Mouse (Mus musculus): ENCODE measurements around the gene Zfp53.
"Not testable (repeated sequence)": the region's sequence is repeated elsewhere in the genome, so short reads cannot be mapped to it uniquely, and the experiment has no call there.

Zfp53 gene

DNA sequence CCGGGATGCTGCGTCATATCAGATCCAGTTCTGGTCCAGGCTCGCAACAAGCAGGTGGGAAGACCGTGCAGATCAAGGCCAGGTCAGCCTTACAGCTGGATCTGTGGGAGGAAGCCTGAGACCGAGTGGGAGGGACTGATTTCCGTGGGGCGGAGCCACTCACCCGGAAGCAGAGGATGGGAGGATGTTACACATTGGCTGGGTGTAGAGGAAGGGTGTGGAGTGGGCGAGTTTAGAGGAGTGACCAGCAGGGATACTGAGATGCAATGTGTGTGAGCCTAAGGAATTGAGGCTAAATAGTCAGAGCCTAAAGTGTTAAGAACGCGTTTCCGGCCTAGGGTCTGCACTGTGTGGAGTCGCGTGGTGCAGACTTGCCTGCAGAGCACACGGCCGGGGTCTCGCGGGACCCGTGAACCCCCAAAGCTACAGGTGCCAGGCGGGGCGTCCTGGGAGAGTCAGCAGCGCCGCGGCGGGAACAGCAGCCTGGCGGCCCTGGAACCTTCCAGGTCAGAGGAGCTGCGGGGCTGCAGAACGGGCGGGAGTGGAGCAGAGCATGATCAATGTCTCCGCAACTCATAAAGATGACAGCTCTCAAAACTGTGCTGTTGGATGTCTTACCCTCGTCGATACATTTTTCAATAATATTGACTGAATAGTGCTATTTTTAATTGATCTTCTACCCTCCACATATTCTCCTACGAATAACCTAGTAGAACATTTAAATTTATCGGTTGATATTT, at the start of gene Zfp53:
TSS of gene Zfp53 (plus strand) at position 239 of the 740 bp plus-strand sequence.
- DNase-seq (ENCODE audit: low read depth, low spot score) = peak; percentile 68

DNA sequence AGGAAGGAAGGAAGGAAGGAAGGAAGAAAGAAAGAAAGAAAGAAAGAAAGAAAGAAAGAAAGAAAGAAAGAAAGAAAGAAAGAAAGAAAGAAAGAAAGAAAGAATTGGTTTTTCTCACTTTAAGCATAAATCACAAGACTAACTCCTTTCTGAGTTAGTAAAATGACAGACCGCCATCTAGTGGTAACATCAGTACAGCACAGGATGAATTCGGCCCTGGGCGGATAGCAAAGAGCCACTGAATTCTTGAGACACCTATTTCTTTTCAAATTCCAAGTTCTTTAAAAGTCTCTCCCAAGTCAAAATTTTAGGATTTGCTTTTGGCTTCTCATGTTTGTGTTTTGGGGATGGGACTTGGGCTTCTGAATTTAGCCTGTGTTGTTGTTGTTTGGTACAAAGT, 39.1 kb upstream of the Zfp53 start:
- peak; percentile 76 for DNase-seq (ENCODE audit: low read depth, low spot score)

DNA sequence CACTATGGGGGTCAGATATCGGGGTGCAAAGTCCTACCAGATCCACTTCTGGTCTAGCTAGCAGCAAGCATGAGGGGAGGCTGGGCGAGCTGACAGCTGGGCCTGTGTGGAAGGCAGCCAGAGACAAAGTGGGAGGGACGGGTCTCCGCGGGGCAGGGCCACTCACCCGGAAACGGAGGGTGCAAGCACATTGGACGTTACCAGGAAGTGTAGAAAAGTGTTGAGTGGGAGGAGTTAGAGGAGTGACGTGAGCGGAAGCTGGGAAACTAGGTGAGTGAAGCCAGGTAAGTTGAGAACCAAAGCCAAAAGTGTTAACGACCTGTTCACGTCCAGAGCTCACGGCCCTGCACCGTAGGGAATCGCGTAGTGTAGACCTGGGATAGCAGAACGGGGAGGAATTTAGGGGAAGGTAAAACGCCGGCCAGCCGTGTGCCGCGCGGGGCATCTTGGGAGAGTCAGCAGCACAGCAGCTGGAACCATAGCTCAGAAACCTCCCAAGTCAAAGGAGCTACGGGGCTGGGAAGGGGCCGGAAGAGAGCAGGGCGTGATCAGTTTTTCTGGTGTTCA, 38.6 kb upstream of the Zfp53 start, which contains the start of gene Zfp51:
TSS of gene Zfp51 (plus strand) at position 237 of the 567 bp plus-strand sequence.
- DNase-seq (ENCODE audit: low read depth, low spot score) = peak; percentile 87

DNA sequence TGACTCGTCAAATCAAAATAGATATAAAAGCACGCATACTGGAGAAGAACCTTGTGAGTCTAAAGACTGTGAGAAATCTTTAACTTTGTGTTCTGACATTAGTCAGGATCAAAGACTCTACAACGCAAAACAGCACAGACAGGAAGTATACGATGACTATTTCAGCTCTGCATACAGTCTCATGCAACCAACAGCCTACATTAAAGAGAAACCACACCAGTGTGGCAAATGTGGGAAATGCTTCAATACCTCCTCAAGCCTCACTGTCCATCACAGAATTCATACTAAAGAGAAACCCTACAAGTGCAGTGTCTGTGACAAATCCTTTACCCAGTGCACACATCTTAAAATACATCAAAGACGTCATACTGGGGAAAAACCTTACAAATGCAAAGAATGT, 25.2 kb upstream of the Zfp53 start:
- DNase-seq (ENCODE audit: low read depth, low spot score) = no peak

DNA sequence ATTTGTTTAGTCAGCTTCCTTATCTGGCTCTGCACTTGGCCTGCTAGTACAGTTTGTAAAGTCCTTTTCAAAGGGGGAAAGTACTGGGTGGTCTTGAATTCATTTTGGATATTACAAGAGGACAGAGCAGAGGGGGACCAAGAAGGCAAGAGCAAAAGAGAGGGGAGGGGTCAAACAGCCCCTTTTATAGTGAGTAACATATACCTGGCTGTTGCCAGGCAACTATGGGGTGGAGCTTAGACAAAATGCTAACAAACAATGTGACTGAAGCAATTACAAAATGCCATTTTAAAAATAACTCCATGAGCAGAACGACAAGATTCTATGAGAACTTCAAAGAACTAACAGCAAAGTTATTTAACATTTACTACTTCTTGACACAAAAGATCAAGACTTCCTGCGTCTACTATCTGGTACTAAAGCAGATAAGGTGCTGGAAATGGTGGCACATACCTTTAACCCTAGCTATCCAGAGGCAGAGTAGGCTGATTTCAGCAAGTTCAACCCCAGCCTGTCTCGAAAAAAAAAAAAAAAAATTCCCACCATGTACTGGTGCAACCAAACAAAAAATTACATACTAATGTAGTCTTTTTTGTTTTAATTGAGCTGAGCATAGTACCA, 16.7 kb upstream of the Zfp53 start:
- DNase-seq (ENCODE audit: low read depth, low spot score) = no peak

DNA sequence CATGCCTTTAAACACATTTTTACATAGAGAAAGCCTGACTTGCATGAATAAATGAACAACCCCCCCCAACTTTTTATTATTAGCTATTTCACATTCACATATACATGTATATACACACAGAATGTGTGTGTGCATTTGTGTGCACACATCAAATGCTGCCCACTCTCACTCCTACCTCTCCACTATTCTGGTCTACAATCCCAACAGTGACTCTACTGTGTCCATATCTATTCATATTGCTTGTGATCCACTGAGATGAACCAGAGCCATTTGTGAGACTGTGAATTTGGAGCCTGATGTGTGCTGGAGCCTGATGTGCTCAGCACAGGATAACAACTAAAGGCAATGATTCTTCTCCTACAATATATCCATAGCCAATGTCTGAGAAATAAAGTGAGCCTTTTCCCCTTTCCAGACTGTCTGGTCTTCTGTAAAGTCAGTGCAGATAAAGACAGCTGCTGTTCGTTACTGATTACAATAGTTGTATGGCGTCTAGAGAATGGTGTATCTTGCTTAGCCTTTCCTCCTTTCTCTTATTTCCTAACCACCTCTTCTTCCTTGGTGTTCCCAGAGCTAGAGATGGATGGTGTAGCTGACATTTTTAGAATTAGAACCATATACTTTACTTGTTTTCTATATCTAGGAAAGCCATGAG, 16.0 kb upstream of the Zfp53 start:
- no peak for DNase-seq (ENCODE audit: low read depth, low spot score)

DNA sequence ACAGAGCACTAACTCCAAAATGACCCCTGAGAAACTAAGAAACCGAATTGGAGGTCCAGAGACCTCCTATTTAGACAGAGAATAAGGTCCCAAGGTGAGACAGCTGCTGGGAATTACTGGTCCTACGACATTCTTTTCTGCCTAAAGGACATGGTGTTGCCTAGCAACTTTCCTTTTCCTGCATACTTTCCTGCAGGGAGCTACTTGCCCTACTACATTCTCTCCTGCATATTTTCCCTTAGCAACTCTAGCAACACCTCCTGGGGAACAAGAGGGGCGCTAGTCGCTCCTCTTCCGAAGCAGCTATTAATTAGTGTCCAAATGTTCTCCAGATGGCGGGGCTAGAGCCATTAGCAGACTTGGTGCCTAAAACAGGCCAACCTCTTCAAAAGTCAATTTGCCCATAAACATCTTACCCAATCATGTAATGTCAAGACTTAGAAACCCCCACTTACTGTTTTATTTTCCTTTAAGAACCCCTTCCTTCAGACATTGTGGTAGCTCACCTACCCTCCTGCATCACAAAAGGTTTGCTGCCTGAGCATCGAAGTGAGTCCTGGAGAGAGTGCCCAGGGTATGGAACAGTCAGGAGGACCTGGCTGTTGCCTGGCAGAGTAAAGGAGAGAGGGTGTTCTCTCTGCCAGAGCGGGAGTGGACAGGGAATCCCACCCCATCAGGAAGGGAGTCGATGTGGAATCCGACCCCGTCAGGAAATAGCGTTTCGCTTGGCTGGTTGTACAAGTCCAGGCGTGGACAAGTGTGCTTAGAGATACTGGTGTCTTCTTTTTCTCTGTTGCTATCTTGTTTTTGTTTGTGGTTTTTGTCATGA, 15.2 kb upstream of the Zfp53 start:
- no peak for DNase-seq (ENCODE audit: low read depth, low spot score)

DNA sequence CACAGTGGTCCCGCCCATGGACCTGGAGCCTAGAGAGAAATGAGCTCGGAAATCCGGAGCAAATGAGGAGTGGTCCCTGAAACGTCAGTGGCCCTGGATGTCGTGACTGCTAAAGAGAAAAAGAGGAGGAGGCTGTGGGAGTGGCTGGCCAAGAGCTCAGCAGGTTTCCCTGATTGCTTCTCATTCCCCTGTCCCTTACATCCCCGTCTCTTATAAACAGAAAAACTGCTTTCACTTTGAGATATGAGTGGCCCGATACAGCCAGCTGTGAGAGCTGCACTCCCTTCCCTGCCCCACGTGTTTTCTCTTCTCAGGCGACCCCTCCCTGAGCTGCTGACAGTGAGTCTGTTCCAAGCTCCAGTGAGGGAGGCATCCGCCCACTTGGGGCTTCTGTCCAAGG, 14.1 kb upstream of the Zfp53 start:
- not testable (repeated sequence) for DNase-seq (ENCODE audit: low read depth, low spot score)

DNA sequence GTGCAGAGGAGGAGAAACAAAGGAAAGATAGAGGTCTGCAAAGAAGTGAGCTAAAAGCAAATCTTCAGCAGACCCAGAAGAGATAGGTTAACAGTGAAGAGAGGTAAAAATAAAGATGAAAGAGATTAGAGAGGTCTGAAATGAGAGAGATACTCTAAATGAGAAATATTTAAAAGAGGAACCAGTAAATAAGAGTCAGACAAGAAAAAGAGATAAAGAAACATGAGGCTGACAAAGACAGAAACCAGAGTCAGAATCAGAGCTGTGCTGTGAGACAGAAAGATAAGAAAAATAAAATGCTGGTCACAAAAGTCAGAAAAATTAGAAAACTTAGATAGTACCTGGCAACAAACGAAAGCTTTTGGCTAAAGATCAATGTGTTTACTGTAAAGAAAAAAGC, 13.5 kb upstream of the Zfp53 start:
- DNase-seq (ENCODE audit: low read depth, low spot score) = not testable (repeated sequence)

DNA sequence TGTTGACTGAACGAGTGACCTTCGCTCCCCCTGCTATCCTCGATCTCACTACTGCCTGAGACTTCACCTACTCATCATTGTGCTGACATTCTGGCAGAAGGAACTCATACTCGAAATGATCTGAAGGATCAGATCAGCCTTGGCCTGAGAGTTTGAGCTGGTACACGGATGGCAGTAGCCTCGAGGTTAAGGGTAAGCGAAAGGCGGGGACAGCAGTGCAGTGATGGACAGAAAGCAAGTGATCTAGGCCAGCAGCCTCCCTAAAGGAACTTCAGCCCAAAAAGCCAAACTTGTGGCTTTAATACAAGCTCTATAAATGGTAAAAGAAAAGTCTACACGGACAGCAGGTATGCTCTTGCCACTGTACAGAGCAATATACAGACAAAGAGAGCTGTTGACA, 12.4 kb upstream of the Zfp53 start:
- not testable (repeated sequence) for DNase-seq (ENCODE audit: low read depth, low spot score)

DNA sequence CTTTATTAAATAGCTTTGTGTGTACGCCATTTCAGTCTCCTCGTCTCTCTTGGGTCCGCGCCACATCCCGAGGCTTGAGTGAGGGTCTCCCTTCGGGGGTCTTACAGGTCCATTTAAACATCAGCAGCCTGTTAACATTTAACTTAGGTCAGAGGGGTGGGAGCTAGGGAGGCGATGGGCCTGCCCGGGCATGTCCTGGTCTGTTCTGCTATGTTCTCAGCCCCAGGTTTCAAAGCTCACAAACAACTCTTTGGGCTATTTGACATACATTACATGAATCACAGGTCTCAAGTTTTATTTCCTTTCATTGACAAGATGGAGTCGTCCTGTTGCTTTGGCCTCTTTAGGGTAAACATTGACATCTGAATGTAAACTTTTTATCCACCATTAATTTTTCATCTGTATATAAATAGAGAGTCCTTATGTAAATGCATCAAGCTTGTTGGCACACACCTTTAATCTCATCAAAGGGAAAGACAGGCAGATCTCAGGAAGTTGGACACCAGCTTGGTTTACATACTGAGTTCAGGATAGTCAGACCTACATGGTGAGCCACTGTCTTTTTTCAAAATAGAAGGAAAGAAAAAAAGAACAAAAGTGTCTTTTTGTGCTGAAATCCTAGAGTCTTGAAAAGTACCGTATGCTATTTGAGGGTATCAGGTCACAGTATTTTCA, 10.6 kb upstream of the Zfp53 start:
- not testable (repeated sequence) for DNase-seq (ENCODE audit: low read depth, low spot score)

DNA sequence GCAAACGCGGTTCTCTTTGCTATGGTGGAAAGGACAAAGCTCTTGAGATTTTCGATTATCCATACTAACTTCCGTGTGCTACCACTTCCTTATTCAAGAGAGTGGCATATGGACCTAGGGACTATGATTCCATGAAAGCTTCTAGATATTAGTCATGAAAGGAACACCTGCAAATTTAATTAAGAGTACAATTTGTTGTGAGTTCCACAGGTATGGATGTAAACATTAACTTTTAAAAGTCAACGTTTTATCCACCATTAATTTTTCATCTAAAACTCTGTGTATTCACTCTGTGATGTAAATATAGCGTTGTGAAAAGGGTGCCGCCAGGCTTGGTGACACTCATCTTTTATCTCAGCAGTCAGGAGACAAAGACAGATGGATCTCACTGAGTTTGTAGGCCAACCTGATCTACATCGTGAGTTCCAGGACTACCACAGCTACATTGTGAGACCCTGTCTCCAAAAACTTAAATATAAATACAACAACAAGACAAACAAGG, 753 bp downstream of the Zfp53 start:
- DNase-seq (ENCODE audit: low read depth, low spot score) = no peak

DNA sequence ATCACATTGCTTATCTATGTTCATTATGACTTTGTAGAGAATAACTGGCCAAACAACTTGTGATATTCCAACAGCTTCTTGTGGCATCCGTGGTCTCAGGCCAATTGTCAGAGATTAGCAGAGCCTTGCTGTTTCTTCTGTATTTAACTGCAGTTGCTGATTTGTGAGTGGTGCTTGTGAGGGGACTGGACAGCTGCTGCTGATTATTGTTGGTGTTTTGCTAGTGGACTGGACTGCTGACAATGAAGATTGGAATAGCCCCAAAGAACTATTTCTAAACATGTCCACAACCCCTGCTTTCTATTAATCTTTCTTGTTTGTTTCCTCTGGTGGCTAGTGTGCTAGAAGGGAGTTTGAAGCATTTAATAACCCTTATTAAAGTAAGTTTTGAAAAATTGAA, 12.6 kb downstream of the Zfp53 start:
- DNase-seq (ENCODE audit: low read depth, low spot score) = no peak

DNA sequence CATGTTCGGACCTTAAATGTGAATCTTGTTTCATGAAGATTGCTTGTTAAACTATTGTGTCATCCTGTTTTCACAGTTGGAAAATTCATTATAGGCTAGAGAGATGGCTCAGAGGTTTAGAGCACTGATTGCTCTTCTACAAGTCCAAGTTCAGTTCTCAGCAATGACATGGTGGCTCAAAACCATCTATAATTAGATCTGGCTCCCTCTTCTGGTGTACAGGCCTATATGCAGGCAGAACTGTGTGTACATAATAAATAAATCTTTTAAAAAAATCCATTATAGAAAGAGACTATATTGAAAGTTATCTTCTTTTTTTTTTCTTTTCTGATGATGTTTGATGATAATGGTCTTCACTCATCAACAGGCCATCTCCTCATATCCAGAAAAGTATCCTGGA, 15.7 kb downstream of the Zfp53 start:
- DNase-seq (ENCODE audit: low read depth, low spot score) = no peak

DNA sequence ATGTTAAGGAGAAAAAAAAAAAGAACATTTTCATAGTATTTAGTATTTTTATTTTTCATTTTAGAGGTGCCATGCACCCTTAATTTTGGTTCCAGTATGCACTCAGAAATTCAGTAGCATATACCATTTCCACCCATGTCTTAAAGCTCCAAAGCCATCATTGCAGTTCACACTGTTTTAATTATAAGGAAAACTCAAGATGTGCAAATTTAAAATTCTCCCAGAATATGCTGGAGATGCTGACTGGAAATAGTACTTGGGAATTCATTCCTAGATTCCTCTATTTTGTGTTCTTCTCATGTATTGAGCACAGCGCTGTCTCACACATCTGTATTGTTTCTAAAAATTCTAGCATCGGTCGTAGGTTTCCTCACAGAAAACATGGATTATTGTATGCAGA, 17.5 kb downstream of the Zfp53 start:
- no peak for DNase-seq (ENCODE audit: low read depth, low spot score)

DNA sequence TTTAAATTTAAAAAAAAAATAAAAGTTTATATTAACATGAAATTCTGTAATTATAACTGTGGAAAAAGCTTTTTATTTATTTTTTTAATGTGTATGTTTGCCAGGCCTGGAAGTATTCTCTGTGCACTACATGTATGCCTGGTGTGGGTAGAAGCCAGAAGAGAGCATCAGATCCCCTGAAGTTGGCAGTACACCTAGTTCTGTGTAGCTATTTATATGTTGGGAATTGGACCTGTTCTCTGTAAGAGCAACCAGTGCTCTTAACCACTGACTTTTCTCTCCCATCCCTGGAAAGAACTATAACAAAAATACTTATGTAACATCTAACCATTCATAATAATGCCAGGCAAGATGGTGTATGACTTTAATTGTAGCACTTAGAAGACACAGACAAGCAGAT, 21.0 kb downstream of the Zfp53 start:
- DNase-seq (ENCODE audit: low read depth, low spot score) = no peak

DNA sequence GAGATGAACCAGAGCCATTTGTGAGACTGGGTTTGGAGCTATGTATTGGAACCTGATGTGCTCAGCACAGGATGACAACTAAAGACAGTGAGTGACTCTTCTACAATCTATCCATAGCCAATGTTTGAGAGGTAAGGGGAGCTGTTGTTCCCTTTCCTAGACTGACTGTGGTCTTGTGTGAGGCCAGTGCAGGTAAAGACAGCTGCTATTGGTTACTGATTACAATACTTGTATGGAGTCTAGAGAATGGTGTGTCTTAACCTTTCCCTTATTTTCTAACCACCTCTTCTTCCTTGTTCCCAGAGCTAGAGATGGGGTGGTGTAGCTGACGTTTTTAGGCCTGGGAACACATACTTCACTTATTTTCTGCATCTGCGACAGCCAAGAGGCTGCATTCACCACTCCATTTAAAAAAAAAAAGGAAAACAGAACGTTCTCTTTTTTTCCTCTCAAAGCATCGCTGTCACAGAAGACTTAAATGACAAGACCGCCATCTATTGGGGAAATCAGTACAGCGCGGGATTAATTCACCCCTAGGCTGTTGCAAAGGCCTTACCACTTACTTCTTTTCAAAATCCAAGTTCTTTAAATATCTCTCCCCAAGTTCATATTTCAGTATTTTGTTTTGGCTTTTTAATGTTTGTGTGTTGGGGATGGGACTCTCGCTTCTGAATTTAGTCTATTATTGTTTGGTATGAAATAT, 26.8 kb downstream of the Zfp53 start:
- DNase-seq (ENCODE audit: low read depth, low spot score) = peak; percentile 60

DNA sequence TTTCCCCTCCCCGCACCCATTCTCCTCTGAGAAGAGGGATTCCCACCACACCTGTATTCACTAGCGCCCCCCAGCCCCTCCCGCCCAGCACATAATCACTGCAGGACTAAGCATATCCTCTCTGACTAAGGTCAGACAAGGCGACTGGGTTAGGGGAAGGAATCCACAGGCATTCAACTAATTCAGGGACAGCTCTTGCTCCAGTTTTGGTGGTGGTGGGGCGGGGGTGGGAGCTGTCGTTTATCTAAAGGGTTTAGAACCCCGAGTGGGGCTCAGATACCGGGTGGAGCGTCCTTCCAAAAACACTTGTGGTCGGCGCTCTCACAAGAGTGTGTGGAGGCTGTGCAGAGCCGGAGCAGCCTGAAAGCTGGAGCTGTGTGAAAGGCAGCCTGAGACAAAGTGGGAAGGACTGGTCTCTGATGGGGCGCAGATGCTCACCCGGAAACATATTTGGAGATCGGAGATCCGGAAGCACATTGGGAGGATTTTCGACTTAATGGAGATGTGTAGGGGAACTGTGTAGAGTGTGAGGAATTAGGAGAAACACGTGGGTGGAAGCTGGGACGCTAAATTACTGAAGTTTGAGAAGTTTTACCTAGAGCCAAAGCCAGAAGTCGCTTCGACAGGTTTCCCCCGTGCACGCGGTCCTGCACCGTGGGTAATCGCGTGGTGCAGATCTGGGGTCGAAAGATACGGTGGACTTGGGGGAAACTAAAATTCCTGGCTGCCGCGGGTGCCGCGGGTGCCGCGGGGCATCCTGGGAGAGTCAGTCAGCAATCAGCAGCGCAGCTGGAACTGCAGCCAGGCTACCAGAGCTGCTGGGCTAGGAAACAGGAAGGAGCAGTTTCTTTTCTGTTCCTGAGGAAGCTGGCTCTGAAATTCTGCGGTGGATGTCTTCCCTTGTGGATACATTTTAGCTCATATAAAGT, 27.7 kb downstream of the Zfp53 start:
- peak; percentile 47 for DNase-seq (ENCODE audit: low read depth, low spot score)

DNA sequence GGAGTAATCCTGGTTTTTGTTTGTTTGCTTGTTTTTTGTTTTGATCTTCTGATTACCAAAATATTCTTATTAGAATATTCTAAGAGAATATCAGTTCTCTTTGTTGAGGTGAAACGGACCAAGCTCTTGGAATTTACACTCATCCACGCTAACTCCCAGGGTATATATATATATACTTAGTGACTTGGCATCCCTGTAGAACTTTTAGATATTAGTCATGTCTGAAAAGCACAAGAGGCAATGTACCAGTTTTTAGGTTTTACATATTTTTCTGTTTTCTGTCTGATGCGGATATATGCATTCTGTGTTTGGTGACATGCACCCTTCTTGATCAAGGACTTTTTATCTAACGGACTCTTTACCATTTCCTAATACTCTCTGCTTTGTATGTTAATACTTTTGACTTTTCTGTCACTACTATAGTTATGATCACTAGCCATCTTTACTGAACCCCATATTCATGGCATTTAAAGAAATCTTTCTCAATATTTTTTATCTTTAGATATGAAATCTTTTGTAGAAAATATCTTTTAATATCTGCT, 28.4 kb downstream of the Zfp53 start:
- DNase-seq (ENCODE audit: low read depth, low spot score) = no peak

All from c-Kit-negative CD71-positive TER-119-positive erythroid progenitor cells, embryonic 14.5 days (primary cell).